Mouse (Mus musculus) left cerebral cortex, adult 9 months (tissue): ENCODE results near the gene Eml5.
A peak's percentile ranks its signal among the peaks of the same experiment; 100 is the strongest.

ENCODE experiments used
- DNase-seq, 2 experiments: peaks; one replicate each; pipeline ENCODE4 v3.0.0; 2022; ENCODE audit warnings: low spot score in 2 of 2

Eml5 gene

GRCm38 (mm10) chr12:98833901-98834300, 67.4 kb downstream of the Eml5 start:
- DNase-seq: no peak

- DNase-seq: no peak
Observed at GRCm38 (mm10) chr12:98832929-98833598, 68.2 kb downstream of the Eml5 start.

- no peak for DNase-seq
Observed at GRCm38 (mm10) chr12:98831122-98831521, 70.2 kb downstream of the Eml5 start.

- DNase-seq: no peak
Observed at GRCm38 (mm10) chr12:98820781-98821180, 80.5 kb downstream of the Eml5 start.

- no peak for DNase-seq
Observed at GRCm38 (mm10) chr12:98804078-98804748, 97.1 kb downstream of the Eml5 start.

- no peak for DNase-seq
Observed at GRCm38 (mm10) chr12:98802245-98802644, 99.0 kb downstream of the Eml5 start.

- no peak for DNase-seq
Observed at GRCm38 (mm10) chr12:98800334-98800733, 101.0 kb downstream of the Eml5 start.

GRCm38 (mm10) chr12:98795731-98796318, 105.5 kb downstream of the Eml5 start:
- no peak for DNase-seq

- DNase-seq: no peak
Observed at GRCm38 (mm10) chr12:98784251-98784650, 117.0 kb downstream of the Eml5 start.

- DNase-seq: peak in 1 of 2 experiments; percentile 42
Observed at GRCm38 (mm10) chr12:98779148-98779547, 122.1 kb downstream of the Eml5 start.

- no peak for DNase-seq
Observed at GRCm38 (mm10) chr12:98777509-98777908, 123.8 kb downstream of the Eml5 start.

GRCm38 (mm10) chr12:98766241-98766640, 135.0 kb downstream of the Eml5 start:
- no peak for DNase-seq

- DNase-seq: no peak
Observed at GRCm38 (mm10) chr12:98759700-98760099, 141.6 kb downstream of the Eml5 start.

- DNase-seq: no peak
Observed at GRCm38 (mm10) chr12:98757636-98758035, 143.6 kb downstream of the Eml5 start.

- no peak for DNase-seq
Observed at GRCm38 (mm10) chr12:98747380-98747753, 153.9 kb downstream of the Eml5 start.

- DNase-seq: peak; percentile 77 to 90
Observed at GRCm38 (mm10) chr12:98746746-98747379, 154.4 kb downstream of the Eml5 start, which contains the start of gene Zc3h14. Gene Zc3h14 (plus strand): TSS chr12:98746964.

- no peak for DNase-seq
Observed at GRCm38 (mm10) chr12:98746131-98746530, 155.2 kb downstream of the Eml5 start.

- no peak for DNase-seq
Observed at GRCm38 (mm10) chr12:98745626-98746025, 155.7 kb downstream of the Eml5 start.

GRCm38 (mm10) chr12:98741011-98741501, 160.2 kb downstream of the Eml5 start:
- no peak for DNase-seq

- no peak for DNase-seq
Observed at GRCm38 (mm10) chr12:98737801-98738350, 163.4 kb downstream of the Eml5 start.

GRCm38 (mm10) chr12:98736951-98737800, 164.1 kb downstream of the Eml5 start, which contains the start of gene Ptpn21:
Gene Ptpn21 (minus strand): TSS chr12:98737405.
- DNase-seq: no peak
